Mouse (Mus musculus) liver, embryonic 14.5 days (tissue): Measurements from ENCODE around the gene Arhgef1. TPM values are rescaled to one million over a fixed set of nuclear protein-coding genes. Genes with fewer than 3 reads are reported as not detected.

ENCODE experiments used
- ATAC-seq: fragments of 200-750 bp; cut with Nextera tagmentation; 2 replicates; pipeline ENCODE4 v1.8.0; 2017; ENCODE audit warnings: moderate number of reproducible peaks, mild to moderate bottlenecking, moderate library complexity; ENCODE audit not compliant: insufficient read depth
- DNase-seq, 3 experiments: peaks; one replicate each; pipeline ENCODE4 v3.0.0-alpha.2; 2012 to 2013; ENCODE audit warnings: low read depth in 3 of 3, low spot score in 3 of 3
- H3K27ac ChIP-seq: fragments of 300-500 bp; sonication (generic); 2 replicates; pipeline ENCODE4 v1.5.1; 2014; ENCODE audit warnings: moderate library complexity, mild to moderate bottlenecking, control low read depth, inconsistent platforms
- H3K27me3 ChIP-seq: fragments of 300-500 bp; sonication (generic); 2 replicates; pipeline ENCODE4 v1.6.1; 2014; ENCODE audit warnings: mild to moderate bottlenecking, low read length, moderate library complexity; ENCODE audit not compliant: control insufficient read depth, insufficient read depth
- H3K36me3 ChIP-seq: fragments of 300-500 bp; sonication (generic); replicated peaks from 2 replicates; pipeline ENCODE4 v1.6.1; 2014; ENCODE audit warnings: low read depth; ENCODE audit not compliant: control insufficient read depth, insufficient read depth
- H3K4me1 ChIP-seq, 2 experiments: fragments of 200-500 bp in 1 of 2; fragments of 300-500 bp in 1 of 2; sonication (generic) in 1 of 2; replicated peaks; 2 replicates each; pipeline ENCODE4 v1.6.1; 2012 to 2014; ENCODE audit warnings: antibody characterized with exemption in 1 of 2, inconsistent platforms in 1 of 2, low read length in 1 of 2; ENCODE audit not compliant: control insufficient read depth in 2 of 2, insufficient read depth in 2 of 2
- H3K4me2 ChIP-seq: fragments of 300-500 bp; sonication (generic); 2 replicates; pipeline ENCODE4 v1.6.1; 2014; ENCODE audit warnings: low read depth, mild to moderate bottlenecking, control low read depth, moderate library complexity
- H3K4me3 ChIP-seq, 2 experiments: fragments of 200-500 bp in 1 of 2; fragments of 300-500 bp in 1 of 2; sonication (generic) in 1 of 2; 2 replicates each; pipeline ENCODE4 v1.5.1; 2012 to 2014; ENCODE audit warnings: low read depth in 2 of 2, low read length in 2 of 2, mild to moderate bottlenecking in 2 of 2, control low read depth in 1 of 2, inconsistent platforms in 1 of 2, moderate library complexity in 1 of 2; ENCODE audit not compliant: insufficient read depth in 1 of 2
- H3K9ac ChIP-seq: fragments of 300-500 bp; sonication (generic); replicated peaks from 2 replicates; pipeline ENCODE4 v1.6.1; 2014; ENCODE audit warnings: mild to moderate bottlenecking, control low read depth, moderate library complexity
- H3K9me3 ChIP-seq: fragments of 300-500 bp; sonication (generic); 2 replicates; pipeline ENCODE4 v1.6.1; 2016; ENCODE audit warnings: low read length, mixed read lengths; ENCODE audit not compliant: control insufficient read depth
- CTCF ChIP-seq: IDR thresholded peaks from 2 replicates; pipeline ENCODE4 v1.5.1; 2016; ENCODE audit warnings: antibody characterized with exemption, low read depth, control low read depth
- EP300 ChIP-seq: IDR thresholded peaks from 2 replicates; pipeline ENCODE4 v1.6.1; 2016; ENCODE audit warnings: antibody characterized with exemption, low read depth
- WGBS: fragments of 180-500 bp; shearing (Covaris S2); extraction: QIAGEN DNeasy Blood & Tissue Kit; methylation state at CpG from one replicate; pipeline ENCODE4 v1.1.7; 2014; ENCODE audit not compliant: insufficient replicate concordance; 5-methylcytosine and 5-hydroxymethylcytosine counted together
- polyA plus RNA-seq, 2 experiments: library from polyadenylated mRNA; depleted of rRNA in 1 of 2; stranded (reverse) in 1 of 2; unstranded in 1 of 2; fragments of >200 nt; fragmentation: Nextera tagmentation in 1 of 2; extraction: Ambion mirVana in 1 of 2; gene quantifications; 2 replicates each; pipeline versions ENCODE4 v1.2.1 to v1.2.3; 2012 to 2014

The Arhgef1 gene
- polyA plus RNA-seq, 2 experiments = 28.7 to 44.2 TPM

DNA sequence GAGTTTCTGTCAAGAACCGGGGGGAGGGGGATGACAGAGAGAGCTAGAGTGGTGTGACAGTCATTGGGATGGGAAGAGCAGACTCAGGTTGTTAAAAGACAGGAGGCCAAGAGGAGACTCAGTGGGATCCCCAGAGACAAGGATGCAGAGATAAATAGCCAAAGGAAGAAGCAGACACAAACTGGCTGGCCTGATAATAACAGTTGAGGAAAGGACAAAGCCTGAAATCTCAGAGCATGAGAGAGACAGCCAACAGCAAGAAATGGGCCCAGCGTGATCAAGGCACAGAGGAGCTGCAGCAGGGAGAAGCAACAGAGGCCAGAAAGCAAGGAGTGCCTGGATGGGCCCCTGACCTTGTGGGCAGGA is 465 bp upstream of the Arhgef1 start:
- DNase-seq (no peak), ATAC-seq (no peak)
- Histone ChIP-seq H3K36me3 (no peaks in the 10 kb centered on the region), H3K27ac (peak overlapping the region; percentile 91), H3K4me2 (peak overlapping the region; percentile 87), H3K9me3 (no peaks in the 10 kb centered on the region), H3K9ac (peak overlapping the region; percentile 80), H3K4me3 (peak overlapping the region; percentile 74 to 81; a peak in 3 of 4 replicates), H3K4me1 (peaks cover 23 to 39% of the 10 kb centered on the region in 2 experiments), H3K27me3 (no peaks in the 10 kb centered on the region)
- 14% methylated on average over 2 of the region's 2 CpGs for WGBS
- no peak for TF ChIP-seq EP300
- no peak for TF ChIP-seq CTCF

DNA sequence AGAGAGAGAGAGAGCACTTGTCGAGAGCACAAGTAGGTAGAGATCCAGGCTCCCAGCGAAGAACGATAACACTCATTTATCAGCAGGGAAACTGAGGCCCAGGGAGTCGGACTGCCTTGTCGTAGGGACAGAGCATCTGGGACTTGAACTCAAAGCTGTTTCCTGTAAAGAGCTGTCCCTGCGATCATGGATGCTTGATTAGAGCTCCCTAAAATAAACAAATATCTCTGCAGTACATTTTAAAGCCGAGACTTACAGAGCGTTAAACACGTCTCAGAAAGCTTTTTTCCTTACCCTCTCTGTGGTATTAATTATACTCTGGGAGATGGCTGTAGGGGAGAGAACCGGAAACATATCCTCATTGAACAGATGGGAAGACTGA is 723 bp downstream of the Arhgef1 start:
- 7% methylated on average over 10 of the region's 10 CpGs for WGBS
- ATAC-seq = no peak
- H3K27ac ChIP-seq = peak overlapping the region; percentile 91
- H3K27me3 ChIP-seq = no peaks in the 10 kb centered on the region
- TF ChIP-seq CTCF = no peak
- no peak for TF ChIP-seq EP300
- peaks cover 23 to 39% of the 10 kb centered on the region in 2 experiments for H3K4me1 ChIP-seq
- no peaks in the 10 kb centered on the region for H3K36me3 ChIP-seq
- H3K4me2 ChIP-seq = peak overlapping the region; percentile 87
- H3K9ac ChIP-seq = peak overlapping the region; percentile 80
- DNase-seq = no peak
- H3K9me3 ChIP-seq = no peaks in the 10 kb centered on the region
- peak overlapping the region; percentile 74 to 81 for H3K4me3 ChIP-seq

DNA sequence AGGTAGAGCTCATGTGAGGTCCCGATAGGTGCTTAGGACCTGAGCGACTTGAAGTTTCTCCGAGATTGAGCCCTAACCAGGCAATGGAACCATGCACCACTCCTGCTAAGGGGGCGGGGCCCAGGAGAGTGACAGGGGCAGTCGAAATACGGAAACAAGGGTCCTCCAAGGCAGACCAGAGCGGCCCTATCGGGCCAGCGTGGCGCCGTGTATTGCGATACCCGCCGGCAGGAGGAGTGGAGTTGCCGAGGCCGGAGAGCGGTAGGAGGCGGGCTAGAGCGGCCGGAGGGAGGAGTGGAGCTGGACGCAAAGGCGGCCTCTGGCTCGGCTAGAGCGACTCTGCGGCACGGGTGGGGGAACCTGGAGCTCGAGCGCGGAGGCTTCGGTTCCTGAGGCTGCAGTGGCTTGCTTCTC is 1.4 kb downstream of the Arhgef1 start:
- Histone ChIP-seq H3K27ac (peak overlapping the region; percentile 91), H3K9me3 (no peaks in the 10 kb centered on the region), H3K9ac (peak overlapping the region; percentile 87), H3K4me1 (peaks cover 23 to 39% of the 10 kb centered on the region in 2 experiments), H3K4me3 (peak overlapping the region; percentile 74 to 87), H3K4me2 (peak overlapping the region; percentile 87), H3K36me3 (no peaks in the 10 kb centered on the region), H3K27me3 (no peaks in the 10 kb centered on the region)
- WGBS = under 1% methylated on average over 30 of the region's 30 CpGs
- no peak for TF ChIP-seq EP300
- TF ChIP-seq CTCF = peak; percentile 90
- peak; percentile 97 for DNase-seq
- peak; percentile 93 for ATAC-seq

DNA sequence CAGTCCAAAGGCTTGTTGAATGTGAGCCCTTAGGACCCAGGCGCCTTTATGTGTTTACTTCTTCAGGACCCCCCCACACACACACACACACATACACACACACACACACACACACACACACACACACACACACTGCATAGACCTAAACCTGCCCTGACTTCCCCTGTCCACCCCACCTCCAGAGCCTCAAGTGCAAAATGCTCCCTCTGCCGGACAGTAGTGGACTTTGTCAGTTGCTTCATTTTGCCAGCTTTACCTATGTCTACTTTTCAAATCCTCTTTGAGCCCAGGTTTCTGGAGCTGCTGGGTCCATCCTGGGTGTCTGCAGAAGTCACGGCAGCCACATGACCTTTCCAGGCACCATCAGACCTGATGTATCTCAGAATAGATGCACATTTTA is 2.2 kb downstream of the Arhgef1 start:
- peak overlapping the region; percentile 87 for H3K9ac ChIP-seq
- H3K4me3 ChIP-seq = peak overlapping the region; percentile 74 to 87
- peak; percentile 96 for TF ChIP-seq CTCF
- no peak for TF ChIP-seq EP300
- no peaks in the 10 kb centered on the region for H3K9me3 ChIP-seq
- H3K27me3 ChIP-seq = no peaks in the 10 kb centered on the region
- DNase-seq (peak; percentile 73 to 79 (median 73)), ATAC-seq (0 out of 2 replicates have a peak, but pooled peaks have one; percentile 12)
- peaks cover 23 to 39% of the 10 kb centered on the region in 2 experiments for H3K4me1 ChIP-seq
- peak overlapping the region; percentile 87 for H3K4me2 ChIP-seq
- H3K36me3 ChIP-seq = no peaks in the 10 kb centered on the region
- WGBS = 8% methylated on average over 3 of the region's 3 CpGs
- H3K27ac ChIP-seq = peak overlapping the region; percentile 84

DNA sequence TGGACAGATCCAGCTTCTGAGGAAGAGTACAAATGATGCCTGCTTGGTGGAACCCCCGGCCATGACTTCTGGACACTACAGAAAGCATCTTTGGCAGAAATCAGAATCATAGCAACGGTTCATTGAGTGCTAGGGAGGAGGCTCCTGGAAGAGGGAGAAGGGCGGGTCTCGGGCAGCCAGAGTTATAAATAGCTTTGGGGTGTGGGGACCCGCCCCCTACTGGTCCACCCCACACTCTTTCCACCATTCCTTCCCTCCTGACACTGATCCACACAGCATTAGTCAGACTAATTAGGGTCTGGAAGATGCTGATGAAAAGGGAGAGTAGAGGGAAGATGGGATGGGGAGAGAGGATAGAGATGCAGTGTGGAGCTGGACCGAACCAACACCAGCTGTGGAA is 3.8 kb downstream of the Arhgef1 start:
- Histone ChIP-seq H3K36me3 (no peaks in the 10 kb centered on the region), H3K9me3 (no peaks in the 10 kb centered on the region), H3K9ac (0 out of 2 replicates have a peak overlapping the region, but pooled peaks have one; percentile 23), H3K4me3 (no peak overlapping the region), H3K27ac (no peak overlapping the region), H3K27me3 (no peaks in the 10 kb centered on the region), H3K4me2 (peak overlapping the region; percentile 38), H3K4me1 (peaks cover 23 to 39% of the 10 kb centered on the region in 2 experiments)
- no peak for TF ChIP-seq CTCF
- no peak for TF ChIP-seq EP300
- DNase-seq (no peak), ATAC-seq (no peak)
- WGBS = 20% methylated on average over 6 of the region's 6 CpGs
